Mouse (Mus musculus): Measurements from ENCODE around the gene Map3k21.

DNA sequence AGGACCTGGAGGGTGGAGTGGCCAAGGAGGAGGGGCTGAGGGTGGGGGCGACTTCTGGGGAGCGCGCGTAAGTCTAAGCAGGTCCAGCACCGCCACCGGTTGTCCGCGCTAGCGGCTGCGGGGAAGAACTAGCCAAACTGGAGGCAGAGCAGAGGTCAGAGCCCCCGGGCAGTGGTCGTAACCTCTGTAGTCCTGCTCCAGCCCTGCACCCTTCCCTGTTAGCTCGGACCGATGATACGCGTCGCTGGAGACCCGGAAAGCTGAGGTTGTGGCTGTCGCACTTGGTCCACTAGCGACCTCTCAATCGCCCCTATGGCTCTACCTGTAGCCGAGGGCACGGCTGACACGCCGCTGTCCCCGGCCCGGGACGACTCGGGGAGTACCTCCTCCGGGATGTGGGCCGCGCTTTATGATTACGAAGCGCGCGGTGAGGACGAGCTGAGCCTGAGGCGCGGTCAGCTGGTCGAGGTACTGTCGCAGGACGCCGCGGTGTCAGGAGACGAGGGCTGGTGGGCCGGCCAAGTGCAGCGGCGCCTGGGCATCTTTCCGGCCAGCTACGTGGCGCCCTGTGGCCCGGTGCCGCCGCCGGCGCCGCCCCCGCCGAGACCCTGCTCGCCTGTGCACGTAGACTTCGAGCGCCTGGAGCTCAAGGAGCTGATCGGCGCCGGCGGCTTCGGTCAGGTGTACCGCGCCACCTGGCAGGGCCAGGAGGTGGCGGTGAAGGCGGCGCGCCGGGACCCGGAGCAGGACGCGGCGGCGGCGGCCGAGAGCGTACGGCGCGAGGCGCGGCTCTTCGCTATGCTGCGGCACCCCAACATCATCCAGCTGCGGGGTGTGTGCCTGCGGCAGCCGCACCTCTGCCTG lies at the start of gene Map3k21:
- TF ChIP-seq USF1 (IDR thresholded peaks at IDR 0.05; ENCODE audit: low read depth) (no peak), MAX (IDR thresholded peaks at IDR 0.05; ENCODE audit: low read depth) (no peak), POLR2A (IDR thresholded peaks at IDR 0.05; ENCODE audit: insufficient read length, low read depth) (no peak), TCF12 (IDR thresholded peaks at IDR 0.05; ENCODE audit: insufficient read depth, poor library complexity, severe bottlenecking) (no peak), SRF (IDR thresholded peaks at IDR 0.05; ENCODE audit: control insufficient read depth, insufficient read length, low read depth) (no peak), E2F4 (IDR thresholded peaks at IDR 0.05; ENCODE audit: insufficient read depth) (no peak), POLR2AphosphoS2 (IDR thresholded peaks at IDR 0.05; ENCODE audit: insufficient read length, low read depth) (no peak), MYOG (IDR thresholded peaks at IDR 0.05; ENCODE audit: control insufficient read depth in 1 of 3, insufficient read depth in 1 of 3, insufficient read length in 2 of 3, low read depth in 2 of 3) (no peak), MYOD1 (IDR thresholded peaks at IDR 0.05; ENCODE audit: control insufficient read depth in 1 of 3, insufficient read length in 2 of 3, low read depth in 2 of 3) (no peak), CEBPB (IDR thresholded peaks at IDR 0.05; ENCODE audit: insufficient read depth, poor library complexity, severe bottlenecking) (no peak)

Data from myocyte (in vitro differentiated cells).